Mouse (Mus musculus) testis, adult 2 months (tissue): ENCODE results near the gene Foxo3.

Experiments used
- CTCF ChIP-seq: fragments of 200-500 bp; IDR thresholded peaks from 2 replicates; pipeline ENCODE4 v1.5.1; 2012; ENCODE audit warnings: low read depth, mild to moderate bottlenecking, inconsistent platforms, low read length, moderate library complexity; ENCODE audit not compliant: control insufficient read depth, insufficient read depth, insufficient replicate concordance
- POLR2A ChIP-seq: fragments of 200-500 bp; IDR thresholded peaks from 2 replicates; pipeline ENCODE4 v1.6.1; 2012; ENCODE audit warnings: low read depth, mild to moderate bottlenecking, inconsistent platforms, low read length, moderate library complexity; ENCODE audit not compliant: control insufficient read depth

DNA sequence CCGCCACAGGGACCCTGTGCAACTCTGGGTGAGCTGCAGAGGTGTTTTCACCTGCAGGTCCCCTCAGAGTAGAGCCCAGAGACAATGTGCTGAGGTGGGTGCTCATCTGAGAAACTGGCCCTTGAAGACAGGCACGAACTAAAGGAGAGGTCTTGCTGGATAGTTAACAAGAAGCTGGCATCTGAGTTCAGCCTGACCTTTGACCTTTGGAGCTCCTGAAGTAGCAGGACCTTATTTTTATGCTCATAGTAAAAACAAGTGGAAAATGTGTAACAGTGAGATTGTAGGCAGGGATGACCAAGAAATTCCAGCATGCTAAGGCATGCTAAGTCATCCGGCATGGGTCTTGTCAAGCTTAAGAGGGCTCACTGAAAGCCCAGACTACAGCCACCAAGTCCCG, 82.6 kb downstream of the Foxo3 start:
- TF ChIP-seq CTCF (no peak), POLR2A (no peak)
